Mouse (Mus musculus): Measurements from ENCODE around the gene Agpat3. TPM values are rescaled to one million over a fixed set of nuclear protein-coding genes. Genes with fewer than 3 reads are reported as not detected.

Gene Agpat3
- polyA plus RNA-seq, 1 experiment from 2014 or later = 54.1 TPM

- Histone ChIP-seq H3K4me2 (replicated peaks) (no peak overlapping the region), H3K4me3 (no peak overlapping the region), H3K27me3 (no peaks in the 10 kb centered on the region), H3K27ac (no peak overlapping the region), H3K36me3 (no peaks in the 10 kb centered on the region; the same call in 1 of the 2 replicates), H3K4me1 (0 out of 2 replicates have a peak, but pooled peaks cover 5% of the 10 kb centered on the region), H3K9me3 (no peaks in the 10 kb centered on the region), H3K9ac (no peak overlapping the region)
- no peak for ATAC-seq (ENCODE audit: insufficient number of reproducible peaks, insufficient read depth, low FRiP score, low TSS enrichment)
- WGBS = 92% methylated on average over 4 of the region's 4 CpGs
Observed at GRCm38 (mm10) chr10:78300061-78300460, 52.2 kb downstream of the Agpat3 start.

GRCm38 (mm10) chr10:78298651-78299644 lies 53.3 kb downstream of the Agpat3 start:
- Histone ChIP-seq H3K27ac (no peak overlapping the region; the same call in 1 of the 2 replicates), H3K4me2 (replicated peaks) (no peak overlapping the region), H3K9me3 (no peaks in the 10 kb centered on the region), H3K36me3 (no peaks in the 10 kb centered on the region; the same call in 1 of the 2 replicates), H3K9ac (no peak overlapping the region), H3K27me3 (no peaks in the 10 kb centered on the region), H3K4me3 (no peak overlapping the region), H3K4me1 (peaks cover 5% of the 10 kb centered on the region; the same call in 1 of the 2 replicates)
- no peak for ATAC-seq (ENCODE audit: insufficient number of reproducible peaks, insufficient read depth, low FRiP score, low TSS enrichment)
- WGBS = 87% methylated on average over 8 of the region's 8 CpGs

- H3K4me3 ChIP-seq = no peak overlapping the region
- 50% methylated on average over 15 of the region's 15 CpGs for WGBS
- H3K27ac ChIP-seq = peak overlapping the region; percentile 17; the same call in 1 of the 2 replicates
- H3K4me1 ChIP-seq = peaks cover 5% of the 10 kb centered on the region; the same call in 1 of the 2 replicates
- no peaks in the 10 kb centered on the region for H3K36me3 ChIP-seq
- ATAC-seq (ENCODE audit: insufficient number of reproducible peaks, insufficient read depth, low FRiP score, low TSS enrichment) = no peak
- H3K9me3 ChIP-seq = no peaks in the 10 kb centered on the region
- H3K9ac ChIP-seq = no peak overlapping the region
- H3K27me3 ChIP-seq = no peaks in the 10 kb centered on the region
- no peak overlapping the region for H3K4me2 ChIP-seq (replicated peaks)
Observed at GRCm38 (mm10) chr10:78297576-78298484, 54.5 kb downstream of the Agpat3 start.

- no peak overlapping the region for H3K4me3 ChIP-seq
- H3K27ac ChIP-seq = no peak overlapping the region
- H3K9ac ChIP-seq = no peak overlapping the region
- H3K9me3 ChIP-seq = no peaks in the 10 kb centered on the region
- 81% methylated on average over 4 of the region's 4 CpGs for WGBS
- H3K27me3 ChIP-seq = no peaks in the 10 kb centered on the region
- H3K4me1 ChIP-seq = peaks cover 5% of the 10 kb centered on the region; the same call in 1 of the 2 replicates
- no peak for ATAC-seq (ENCODE audit: insufficient number of reproducible peaks, insufficient read depth, low FRiP score, low TSS enrichment)
- no peak overlapping the region for H3K4me2 ChIP-seq (replicated peaks)
- H3K36me3 ChIP-seq = no peaks in the 10 kb centered on the region
Observed at GRCm38 (mm10) chr10:78296980-78297379, 55.3 kb downstream of the Agpat3 start.

GRCm38 (mm10) chr10:78296371-78296770 lies 55.9 kb downstream of the Agpat3 start:
- H3K4me3 ChIP-seq = no peak overlapping the region
- H3K4me1 ChIP-seq = peaks cover 9% of the 10 kb centered on the region; the same call in 1 of the 2 replicates
- H3K36me3 ChIP-seq = no peaks in the 10 kb centered on the region
- no peak for ATAC-seq (ENCODE audit: insufficient number of reproducible peaks, insufficient read depth, low FRiP score, low TSS enrichment)
- H3K4me2 ChIP-seq (replicated peaks) = no peak overlapping the region
- H3K9me3 ChIP-seq = no peaks in the 10 kb centered on the region
- no peak overlapping the region for H3K27ac ChIP-seq
- H3K27me3 ChIP-seq = no peaks in the 10 kb centered on the region
- H3K9ac ChIP-seq = no peak overlapping the region
- WGBS = 91% methylated on average over 5 of the region's 5 CpGs

- no peak for ATAC-seq (ENCODE audit: insufficient number of reproducible peaks, insufficient read depth, low FRiP score, low TSS enrichment)
- no peaks in the 10 kb centered on the region for H3K9me3 ChIP-seq
- H3K27ac ChIP-seq = no peak overlapping the region
- no peak overlapping the region for H3K9ac ChIP-seq
- 81% methylated on average over 1 of the region's 1 CpGs for WGBS
- peaks cover 17% of the 10 kb centered on the region; the same call in 1 of the 2 replicates for H3K4me1 ChIP-seq
- no peak overlapping the region for H3K4me2 ChIP-seq (replicated peaks)
- no peak overlapping the region for H3K4me3 ChIP-seq
- no peaks in the 10 kb centered on the region for H3K27me3 ChIP-seq
- no peaks in the 10 kb centered on the region for H3K36me3 ChIP-seq
Observed at GRCm38 (mm10) chr10:78293576-78293975, 58.7 kb downstream of the Agpat3 start.

GRCm38 (mm10) chr10:78292381-78292780 lies 59.9 kb downstream of the Agpat3 start:
- Histone ChIP-seq H3K27ac (no peak overlapping the region), H3K4me3 (no peak overlapping the region), H3K4me1 (peaks cover 12% of the 10 kb centered on the region; the same call in 1 of the 2 replicates), H3K27me3 (no peaks in the 10 kb centered on the region), H3K4me2 (replicated peaks) (no peak overlapping the region), H3K9ac (no peak overlapping the region), H3K36me3 (peaks cover 5% of the 10 kb centered on the region), H3K9me3 (no peaks in the 10 kb centered on the region)
- no peak for ATAC-seq (ENCODE audit: insufficient number of reproducible peaks, insufficient read depth, low FRiP score, low TSS enrichment)
- WGBS = 93% methylated on average over 5 of the region's 5 CpGs

GRCm38 (mm10) chr10:78290730-78291535 lies 61.4 kb downstream of the Agpat3 start:
- H3K9ac ChIP-seq = no peak overlapping the region
- 30% methylated on average over 8 of the region's 8 CpGs for WGBS
- H3K9me3 ChIP-seq = no peaks in the 10 kb centered on the region
- H3K4me1 ChIP-seq = peaks cover 12% of the 10 kb centered on the region; the same call in 1 of the 2 replicates
- H3K4me3 ChIP-seq = no peak overlapping the region
- H3K27me3 ChIP-seq = no peaks in the 10 kb centered on the region
- no peak for ATAC-seq (ENCODE audit: insufficient number of reproducible peaks, insufficient read depth, low FRiP score, low TSS enrichment)
- no peak overlapping the region for H3K27ac ChIP-seq
- peaks cover 19% of the 10 kb centered on the region for H3K36me3 ChIP-seq
- no peak overlapping the region for H3K4me2 ChIP-seq (replicated peaks)

- Histone ChIP-seq H3K4me3 (no peak overlapping the region), H3K27ac (no peak overlapping the region), H3K27me3 (no peaks in the 10 kb centered on the region), H3K9ac (no peak overlapping the region), H3K9me3 (no peaks in the 10 kb centered on the region), H3K36me3 (peaks cover 33% of the 10 kb centered on the region), H3K4me1 (peaks cover 12% of the 10 kb centered on the region; the same call in 1 of the 2 replicates), H3K4me2 (replicated peaks) (no peak overlapping the region)
- ATAC-seq (ENCODE audit: insufficient number of reproducible peaks, insufficient read depth, low FRiP score, low TSS enrichment) = no peak
- 81% methylated on average over 4 of the region's 4 CpGs for whole genome bisulfite sequencing
Observed at GRCm38 (mm10) chr10:78288896-78289295, 63.4 kb downstream of the Agpat3 start.

GRCm38 (mm10) chr10:78288135-78288534 lies 64.2 kb downstream of the Agpat3 start:
- Histone ChIP-seq H3K4me3 (no peak overlapping the region), H3K27me3 (no peaks in the 10 kb centered on the region), H3K9ac (no peak overlapping the region), H3K4me2 (replicated peaks) (no peak overlapping the region), H3K4me1 (peaks cover 12% of the 10 kb centered on the region; the same call in 1 of the 2 replicates), H3K27ac (no peak overlapping the region), H3K36me3 (peaks cover 41% of the 10 kb centered on the region), H3K9me3 (no peaks in the 10 kb centered on the region)
- WGBS = 90% methylated on average over 5 of the region's 5 CpGs
- no peak for ATAC-seq (ENCODE audit: insufficient number of reproducible peaks, insufficient read depth, low FRiP score, low TSS enrichment)

Data from embryonic facial prominence, embryonic 12.5 days (tissue).